Mouse (Mus musculus) MEL (cell line): ENCODE data around the gene Eif2d.
A peak's percentile ranks its signal among the peaks of the same experiment; 100 is the strongest.

Experiments
- EP300 ChIP-seq, 2 experiments: IDR thresholded peaks; 2 replicates each; pipeline ENCODE4 v1.6.1; 2011; ENCODE audit warnings: improper control_type of control experiment in 2 of 2, low read length in 2 of 2, low read depth in 1 of 2, mild to moderate bottlenecking in 1 of 2
- POLR2A ChIP-seq, 2 experiments: IDR thresholded peaks; 2 replicates each; pipeline ENCODE4 v1.6.1; 2011 to 2012; ENCODE audit warnings: low read length in 2 of 2, mild to moderate bottlenecking in 2 of 2, control low read depth in 1 of 2, improper control_type of control experiment in 1 of 2, low read depth in 1 of 2, moderate library complexity in 1 of 2; ENCODE audit not compliant: control insufficient read depth in 1 of 2, insufficient read depth in 1 of 2, poor library complexity in 1 of 2

GRCm38 (mm10) chr1:131135960-131136629 lies 16.9 kb upstream of the Eif2d start:
- TF ChIP-seq EP300 (IDR thresholded peaks at IDR 0.05; ENCODE audit: low read depth in 1 of 2, low read length in 2 of 2) (no peak; a peak in 1 of 4 replicates), POLR2A (IDR thresholded peaks at IDR 0.05; ENCODE audit: control insufficient read depth in 1 of 2, insufficient read depth in 1 of 2, low read depth in 1 of 2, low read length in 2 of 2, poor library complexity in 1 of 2) (peak in 1 of 2 experiments; percentile 41; a peak in 1 of 4 replicates)
